Mouse (Mus musculus): ENCODE data around the gene Ms4a4b.
"Not testable (repeated sequence)": the region's sequence is repeated elsewhere in the genome, so short reads cannot be mapped to it uniquely, and the experiment has no call there.

Ms4a4b gene

DNA sequence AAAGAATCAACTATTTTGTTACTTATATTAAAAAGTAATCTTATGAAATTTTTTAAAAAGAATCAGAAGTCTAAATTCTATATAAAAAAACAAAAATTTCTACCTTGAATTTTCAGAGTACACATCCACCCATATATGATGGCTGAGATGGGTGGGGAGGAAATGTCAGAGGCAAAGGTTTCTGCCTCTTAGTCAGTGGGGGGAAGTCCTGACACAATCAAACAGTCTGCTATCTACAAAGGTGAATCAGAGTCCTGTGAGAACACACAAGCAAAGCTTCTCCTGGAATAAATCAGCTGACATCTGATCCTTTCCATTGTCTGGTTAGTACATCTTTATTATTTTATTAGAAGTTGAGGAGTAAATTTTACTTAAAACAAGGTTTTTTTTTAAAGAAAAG, at the start of gene Ms4a4b:
Ms4a4b (plus strand) TSS at position 216 of the 400 bp plus-strand sequence.
- DNase-seq (ENCODE audit: low spot score in 2 of 2): no peak

GRCm38 (mm10) chr19:11395769-11396168, 47.6 kb upstream of the Ms4a4b start:
- no peak for DNase-seq (ENCODE audit: low spot score in 2 of 2)

GRCm38 (mm10) chr19:11404527-11404926, 38.8 kb upstream of the Ms4a4b start, which contains the start of gene Ms4a4c:
TSS of gene Ms4a4c (plus strand) at chr19:11404770.
- DNase-seq (ENCODE audit: low spot score in 2 of 2): no peak

DNA sequence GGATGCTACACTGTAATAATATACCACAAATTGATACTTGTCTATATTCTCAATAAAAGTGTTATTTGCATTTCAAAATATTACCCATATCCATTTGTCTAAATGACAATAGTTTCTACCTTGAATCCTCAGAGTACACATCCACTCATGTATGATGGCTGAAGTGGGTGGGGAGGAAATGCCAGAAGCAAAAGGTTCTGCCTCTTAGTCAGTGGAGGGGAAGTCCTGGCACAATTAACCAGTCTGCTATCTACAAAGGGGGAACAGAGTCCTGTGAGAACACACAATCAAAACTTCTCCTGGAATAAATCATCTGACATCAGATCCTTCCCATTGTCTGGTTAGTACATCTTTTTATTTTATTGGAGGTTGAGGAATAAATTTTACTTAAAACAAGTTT, 35.9 kb upstream of the Ms4a4b start:
- DNase-seq (ENCODE audit: low spot score in 2 of 2): no peak

GRCm38 (mm10) chr19:11408591-11408990, 34.8 kb upstream of the Ms4a4b start:
- no peak for DNase-seq (ENCODE audit: low spot score in 2 of 2)

GRCm38 (mm10) chr19:11411640-11412039, 31.7 kb upstream of the Ms4a4b start:
- no peak for DNase-seq (ENCODE audit: low spot score in 2 of 2)

- no peak for DNase-seq (ENCODE audit: low spot score in 2 of 2)
Observed at GRCm38 (mm10) chr19:11414084-11414483, 29.3 kb upstream of the Ms4a4b start.

DNA sequence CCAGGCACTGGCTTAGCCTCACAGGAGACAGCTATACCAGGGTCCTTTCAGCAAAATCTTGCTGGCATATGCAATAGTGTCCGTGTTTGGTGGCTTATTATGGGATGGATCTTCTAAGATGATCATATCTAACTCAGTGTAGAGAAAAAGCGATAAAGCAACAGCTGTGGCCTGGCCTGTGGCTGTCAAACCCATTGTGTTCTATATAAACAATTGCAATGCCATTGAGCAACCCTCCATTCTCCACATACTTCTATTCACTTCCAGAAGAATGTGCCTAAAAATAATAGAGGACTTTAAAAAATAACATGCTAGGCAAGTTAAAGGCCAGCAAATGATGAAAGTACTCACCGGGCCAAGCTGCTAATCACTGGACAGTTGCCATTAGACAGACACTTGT, 27.8 kb upstream of the Ms4a4b start:
- DNase-seq (ENCODE audit: low spot score in 2 of 2): no peak

DNA sequence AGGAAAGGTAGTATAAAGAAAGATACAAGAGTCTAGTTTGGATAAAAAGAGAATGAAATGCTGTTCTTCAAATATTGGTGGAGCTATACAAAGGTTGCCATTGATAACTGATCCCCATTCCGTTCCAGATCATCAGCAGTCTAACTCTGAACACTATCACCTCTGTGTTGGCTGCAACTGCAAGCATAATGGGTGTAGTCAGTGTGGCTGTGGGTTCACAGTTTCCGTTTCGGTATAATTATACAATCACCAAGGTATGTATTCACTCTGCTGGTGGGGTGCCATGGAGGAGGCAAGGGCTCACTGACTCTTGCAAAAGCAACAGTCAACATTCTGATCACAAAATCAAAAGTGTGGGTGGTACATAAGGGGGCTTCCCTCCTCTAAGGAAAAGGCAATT, 24.5 kb upstream of the Ms4a4b start:
- DNase-seq (ENCODE audit: low spot score in 2 of 2): not testable (repeated sequence)

- DNase-seq (ENCODE audit: low spot score in 2 of 2): not testable (repeated sequence)
Observed at GRCm38 (mm10) chr19:11431209-11431608, 12.1 kb upstream of the Ms4a4b start.

GRCm38 (mm10) chr19:11435058-11435834, 8.1 kb upstream of the Ms4a4b start:
- DNase-seq (ENCODE audit: low spot score in 2 of 2): no peak

GRCm38 (mm10) chr19:11443964-11444363, 611 bp downstream of the Ms4a4b start:
- DNase-seq (ENCODE audit: low spot score in 2 of 2): no peak

DNA sequence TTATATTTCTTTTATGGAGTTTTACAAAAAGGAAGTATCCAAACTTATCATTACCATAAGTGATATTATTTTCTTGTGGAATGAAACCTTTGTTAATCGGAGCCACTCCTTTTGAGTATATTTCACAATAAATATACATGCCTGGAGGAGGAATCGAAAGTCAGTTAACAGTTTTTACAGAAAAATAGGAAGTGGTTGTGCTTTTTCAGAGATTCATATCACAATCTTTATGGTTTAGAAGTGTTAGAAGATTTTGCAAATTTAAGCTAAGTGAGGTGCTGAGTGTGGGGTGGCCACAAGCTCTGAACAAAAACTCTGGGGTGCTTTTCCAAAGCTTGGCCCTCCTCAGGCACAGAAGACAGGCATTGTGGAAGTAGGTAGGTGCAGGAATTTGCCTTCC, 3.9 kb downstream of the Ms4a4b start:
- no peak for DNase-seq (ENCODE audit: low spot score in 2 of 2)

- not testable (repeated sequence) for DNase-seq (ENCODE audit: low spot score in 2 of 2)
Observed at GRCm38 (mm10) chr19:11459041-11459440, 15.7 kb downstream of the Ms4a4b start.

GRCm38 (mm10) chr19:11464795-11465194, 21.4 kb downstream of the Ms4a4b start:
- not testable (repeated sequence) for DNase-seq (ENCODE audit: low spot score in 2 of 2)

GRCm38 (mm10) chr19:11466471-11466870, 23.1 kb downstream of the Ms4a4b start:
- DNase-seq (ENCODE audit: low spot score in 2 of 2): no peak

DNA sequence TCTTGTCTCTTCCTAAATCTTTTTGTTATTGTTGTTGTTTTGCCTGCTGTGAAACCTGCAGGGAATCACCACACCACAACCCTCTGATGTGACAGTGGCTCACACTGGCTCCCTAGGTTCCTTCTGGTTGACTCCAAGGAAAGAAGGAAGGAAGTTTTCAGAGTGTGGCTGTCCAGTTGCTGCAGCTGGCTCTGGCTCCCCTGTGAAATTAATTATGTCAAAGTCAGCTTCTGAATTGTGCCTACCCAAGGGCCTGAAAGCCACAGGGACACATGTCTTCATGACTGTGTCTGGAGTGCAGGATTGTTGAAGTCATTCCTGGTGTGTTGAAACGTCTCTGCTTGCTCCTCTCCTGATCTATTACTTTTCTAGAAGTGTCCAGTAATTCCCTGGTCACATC, 25.0 kb downstream of the Ms4a4b start:
- DNase-seq (ENCODE audit: low spot score in 2 of 2): not testable (repeated sequence)

- DNase-seq (ENCODE audit: low spot score in 2 of 2): not testable (repeated sequence)
Observed at GRCm38 (mm10) chr19:11469215-11469614, 25.9 kb downstream of the Ms4a4b start, which contains the start of gene Ms4a6c. TSS of gene Ms4a6c (plus strand) at chr19:11469366.

- no peak for DNase-seq (ENCODE audit: low spot score in 2 of 2)
Observed at GRCm38 (mm10) chr19:11479714-11480113, 36.4 kb downstream of the Ms4a4b start.

GRCm38 (mm10) chr19:11482684-11483083, 39.3 kb downstream of the Ms4a4b start:
- DNase-seq (ENCODE audit: low spot score in 2 of 2): no peak

DNA sequence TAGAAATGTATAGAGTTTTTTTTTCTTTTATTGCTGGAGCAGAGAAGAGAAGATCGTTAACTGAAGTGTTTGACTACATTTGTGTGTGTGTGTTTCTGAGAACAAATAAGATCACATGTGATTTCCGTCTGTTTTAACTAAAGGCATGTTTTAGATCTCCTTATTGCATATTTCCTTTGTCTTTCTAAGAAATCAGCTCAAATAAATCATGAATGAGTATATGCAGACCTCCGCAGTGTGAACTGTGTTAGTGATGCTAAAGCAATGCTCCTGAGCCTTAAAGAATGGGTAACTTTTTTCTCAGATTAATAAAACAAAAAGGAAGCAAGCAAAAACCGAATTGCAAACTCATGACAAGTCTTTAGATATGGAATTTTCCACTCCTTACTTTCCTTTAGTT, 40.6 kb downstream of the Ms4a4b start:
- DNase-seq (ENCODE audit: low spot score in 2 of 2): no peak

DNA sequence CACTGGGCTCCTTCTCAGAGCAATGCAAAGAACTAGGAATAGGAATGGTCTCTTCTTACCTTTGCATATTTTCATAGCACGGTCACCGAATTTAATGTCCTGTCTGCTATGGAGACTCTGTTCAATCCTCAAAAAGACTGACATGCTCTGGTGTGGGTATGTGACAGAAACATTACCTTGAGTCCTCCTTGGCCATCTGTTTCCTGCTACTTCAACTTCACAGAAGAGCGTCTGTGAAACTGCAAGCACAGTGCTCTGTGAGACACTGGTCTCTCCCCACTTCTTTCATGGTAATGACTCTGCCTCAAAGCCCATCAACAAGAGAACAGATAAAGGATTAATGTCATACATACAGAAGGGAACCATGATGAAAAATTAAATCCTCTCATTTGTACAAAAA, 41.0 kb downstream of the Ms4a4b start:
- no peak for DNase-seq (ENCODE audit: low spot score in 2 of 2)

DNA sequence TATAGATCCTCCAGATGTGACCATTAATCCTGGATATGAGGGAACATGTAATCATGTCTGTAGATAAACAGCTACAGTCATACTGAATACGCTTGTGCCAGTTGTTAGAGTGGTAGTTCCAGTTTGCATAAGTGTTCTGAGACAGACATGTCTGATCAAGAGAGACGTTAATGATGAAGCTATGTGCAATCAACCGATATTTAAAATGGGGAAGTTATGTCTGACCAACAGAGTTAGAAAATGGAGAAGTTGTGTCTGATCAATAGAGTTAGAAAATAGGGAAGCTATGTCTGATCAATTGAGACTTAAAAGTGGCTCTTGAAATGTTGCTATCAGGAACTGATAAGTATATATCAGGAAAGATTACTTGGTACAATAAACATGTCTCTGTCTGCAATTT, 41.9 kb downstream of the Ms4a4b start:
- DNase-seq (ENCODE audit: low spot score in 2 of 2): no peak

DNA sequence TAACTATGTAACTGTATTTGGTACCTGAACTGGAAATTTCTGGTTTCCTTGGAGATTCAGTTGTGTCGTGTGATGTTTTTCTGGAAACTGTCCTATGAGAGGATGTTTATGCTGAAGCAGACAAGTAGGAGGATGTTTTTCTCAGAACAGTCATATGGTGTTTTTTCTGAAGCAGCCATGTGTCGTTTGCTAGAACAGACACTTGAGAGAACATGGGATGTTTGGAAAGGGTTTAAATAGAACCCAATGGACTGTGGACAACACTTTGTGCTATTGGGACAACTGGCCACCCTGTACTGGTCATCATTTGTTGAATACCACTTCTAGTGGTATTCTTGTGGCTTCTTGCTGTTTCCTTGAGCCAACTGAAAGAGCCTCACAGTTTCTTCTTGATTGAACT, 42.4 kb downstream of the Ms4a4b start, which contains the start of gene Gm8369:
Gm8369 (plus strand) TSS at position 193 of the 400 bp plus-strand sequence.
- DNase-seq (ENCODE audit: low spot score in 2 of 2): peak in 1 of 2 experiments; percentile 11
